Mouse (Mus musculus): ENCODE results near the gene Kbtbd2. TPM values are rescaled to one million over a fixed set of nuclear protein-coding genes. Genes with fewer than 3 reads are reported as not detected.

Gene Kbtbd2
- polyA plus RNA-seq, 1 experiment from 2014 or later, result 37.0 TPM

DNA sequence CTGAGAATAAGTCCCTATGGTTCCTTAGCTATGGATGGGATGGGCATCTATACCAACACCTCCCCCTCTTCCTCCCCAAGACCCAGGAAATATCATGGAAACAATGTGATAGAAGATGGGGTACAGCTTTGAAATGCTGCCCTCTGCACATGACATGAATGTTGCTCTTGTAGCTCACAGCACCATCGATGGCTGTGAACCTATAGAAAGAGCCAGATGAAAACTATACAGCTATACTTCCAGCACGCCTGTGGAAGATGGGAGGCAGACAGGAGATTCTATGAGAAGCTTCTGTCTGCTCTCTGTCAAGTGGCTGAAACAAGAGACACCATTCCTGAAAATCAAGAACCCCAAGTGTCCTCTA lies 21.5 kb upstream of the Kbtbd2 start:
- no peak overlapping the region for H3K4me3 ChIP-seq
- no peaks in the 10 kb centered on the region for H3K4me1 ChIP-seq (replicated peaks)
- no peaks in the 10 kb centered on the region for H3K36me3 ChIP-seq
- no peak for ATAC-seq (ENCODE audit: insufficient number of reproducible peaks, low FRiP score)
- no peaks in the 10 kb centered on the region for H3K9me3 ChIP-seq (replicated peaks)
- no peak overlapping the region for H3K9ac ChIP-seq
- H3K27ac ChIP-seq (ENCODE audit: poor library complexity, severe bottlenecking), result no peak overlapping the region
- 77% methylated on average over 2 of the region's 2 CpGs for WGBS
- no peak overlapping the region for H3K4me2 ChIP-seq
- H3K27me3 ChIP-seq (replicated peaks), result no peaks in the 10 kb centered on the region

DNA sequence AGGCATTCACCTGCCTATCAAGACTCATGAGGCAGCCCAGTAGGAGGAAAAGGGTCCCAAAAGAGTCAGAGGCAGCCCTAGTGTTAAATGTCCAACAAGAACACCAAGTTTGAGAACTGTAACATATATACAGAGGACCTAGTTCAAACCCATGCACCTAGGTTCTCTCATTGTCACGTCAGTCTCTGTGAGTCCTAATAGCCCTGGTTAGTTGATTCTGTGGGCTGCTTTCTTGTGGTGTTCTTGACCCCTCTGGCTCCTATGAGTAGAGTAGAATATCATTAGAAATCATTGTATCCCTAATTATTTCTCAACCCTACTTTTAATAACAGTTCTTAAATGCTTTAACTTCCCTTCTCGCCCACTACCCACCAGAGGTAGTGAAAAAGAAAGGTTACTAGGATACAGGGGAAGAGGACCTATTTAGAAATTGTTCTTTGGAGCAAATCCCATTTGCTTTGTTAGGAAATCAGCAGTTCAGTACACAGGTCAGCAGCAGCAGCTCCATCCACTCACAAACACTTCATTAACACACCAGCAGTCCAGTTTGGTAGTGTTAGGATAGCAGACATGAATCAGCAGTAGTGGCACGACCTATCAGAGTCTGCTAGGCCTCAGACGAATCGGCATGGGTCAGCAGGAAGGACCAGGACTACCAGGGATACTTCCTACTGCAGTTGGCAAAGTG lies 21.0 kb upstream of the Kbtbd2 start:
- Histone ChIP-seq H3K36me3 (no peaks in the 10 kb centered on the region), H3K27me3 (replicated peaks) (no peaks in the 10 kb centered on the region), H3K4me1 (replicated peaks) (no peaks in the 10 kb centered on the region), H3K4me3 (no peak overlapping the region), H3K4me2 (no peak overlapping the region), H3K27ac (ENCODE audit: poor library complexity, severe bottlenecking) (no peak overlapping the region), H3K9me3 (replicated peaks) (no peaks in the 10 kb centered on the region), H3K9ac (no peak overlapping the region)
- WGBS, result 62% methylated on average over 5 of the region's 5 CpGs
- ATAC-seq (ENCODE audit: insufficient number of reproducible peaks, low FRiP score), result no peak

DNA sequence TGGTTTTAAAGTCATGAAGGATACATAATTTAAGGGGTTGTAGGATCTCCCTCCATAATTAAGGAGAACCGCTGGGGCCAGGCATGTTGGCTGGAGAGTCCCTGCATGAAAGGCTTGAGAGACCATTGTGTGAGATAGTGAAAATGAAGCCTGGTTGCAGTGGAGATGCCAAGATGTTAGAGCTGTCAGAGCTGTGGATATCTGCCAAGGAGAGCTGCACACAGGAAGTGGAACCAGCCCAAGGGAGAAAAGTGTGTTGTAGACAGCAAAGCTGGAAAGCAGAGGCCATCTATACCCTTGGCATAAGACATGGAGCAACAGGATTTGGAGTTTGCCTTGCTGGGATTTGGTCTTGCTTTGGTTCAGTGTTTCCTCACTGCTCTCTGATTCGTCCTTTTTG lies 15.7 kb upstream of the Kbtbd2 start:
- no peaks in the 10 kb centered on the region for H3K36me3 ChIP-seq
- H3K4me3 ChIP-seq, result no peak overlapping the region
- WGBS, result 68% methylated on average over 2 of the region's 2 CpGs
- no peaks in the 10 kb centered on the region for H3K4me1 ChIP-seq (replicated peaks)
- no peak overlapping the region for H3K27ac ChIP-seq (ENCODE audit: poor library complexity, severe bottlenecking)
- no peak for ATAC-seq (ENCODE audit: insufficient number of reproducible peaks, low FRiP score)
- no peaks in the 10 kb centered on the region for H3K27me3 ChIP-seq (replicated peaks)
- H3K9ac ChIP-seq, result no peak overlapping the region
- H3K4me2 ChIP-seq, result no peak overlapping the region
- no peaks in the 10 kb centered on the region for H3K9me3 ChIP-seq (replicated peaks)

GRCm38 (mm10) chr6:56808656-56809055 lies 11.0 kb upstream of the Kbtbd2 start:
- WGBS, result 16% methylated on average over 3 of the region's 3 CpGs
- no peaks in the 10 kb centered on the region for H3K9me3 ChIP-seq (replicated peaks)
- no peaks in the 10 kb centered on the region for H3K27me3 ChIP-seq (replicated peaks)
- no peaks in the 10 kb centered on the region for H3K36me3 ChIP-seq
- peak; percentile 64; the same call in 1 of the 2 replicates for ATAC-seq (ENCODE audit: insufficient number of reproducible peaks, low FRiP score)
- no peaks in the 10 kb centered on the region for H3K4me1 ChIP-seq (replicated peaks)
- no peak overlapping the region for H3K4me2 ChIP-seq
- no peak overlapping the region for H3K9ac ChIP-seq
- no peak overlapping the region for H3K27ac ChIP-seq (ENCODE audit: poor library complexity, severe bottlenecking)
- no peak overlapping the region for H3K4me3 ChIP-seq

DNA sequence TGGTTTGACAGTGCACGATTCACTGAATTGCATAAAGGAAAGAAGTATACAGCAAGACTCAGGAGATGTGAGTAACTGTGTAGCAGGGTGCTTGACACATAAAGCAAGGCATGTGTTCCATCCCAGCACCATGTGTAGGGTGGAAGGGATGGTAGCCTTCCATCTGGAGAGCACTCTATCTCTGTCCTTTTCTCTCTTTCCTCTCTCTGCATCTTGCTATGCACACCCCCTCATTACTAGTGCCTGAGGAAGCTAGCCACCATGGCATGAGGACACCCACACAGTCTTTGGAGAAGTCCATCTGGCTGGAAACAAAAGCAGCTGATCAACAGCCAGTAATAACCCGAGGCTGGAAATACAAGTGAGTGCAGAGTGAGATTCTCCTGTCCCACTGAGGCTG lies 8.6 kb upstream of the Kbtbd2 start:
- no peak overlapping the region for H3K4me3 ChIP-seq

GRCm38 (mm10) chr6:56805026-56805425 lies 7.4 kb upstream of the Kbtbd2 start:
- 83% methylated on average over 4 of the region's 4 CpGs for WGBS
- no peaks in the 10 kb centered on the region for H3K27me3 ChIP-seq (replicated peaks)
- H3K27ac ChIP-seq (ENCODE audit: poor library complexity, severe bottlenecking), result no peak overlapping the region
- no peak for ATAC-seq (ENCODE audit: insufficient number of reproducible peaks, low FRiP score)
- no peaks in the 10 kb centered on the region for H3K36me3 ChIP-seq
- no peaks in the 10 kb centered on the region for H3K9me3 ChIP-seq (replicated peaks)
- no peak overlapping the region for H3K9ac ChIP-seq
- no peak overlapping the region for H3K4me3 ChIP-seq
- H3K4me2 ChIP-seq, result no peak overlapping the region
- no peaks in the 10 kb centered on the region for H3K4me1 ChIP-seq (replicated peaks)

More for the DNA sequence above, 8.6 kb upstream of the Kbtbd2 start:
- no peaks in the 10 kb centered on the region for H3K9me3 ChIP-seq (replicated peaks)
- no peak overlapping the region for H3K9ac ChIP-seq
- H3K4me2 ChIP-seq, result no peak overlapping the region
- H3K27ac ChIP-seq (ENCODE audit: poor library complexity, severe bottlenecking), result no peak overlapping the region
- H3K27me3 ChIP-seq (replicated peaks), result no peaks in the 10 kb centered on the region
- no peaks in the 10 kb centered on the region for H3K36me3 ChIP-seq
- 70% methylated on average over 2 of the region's 2 CpGs for WGBS
- no peak for ATAC-seq (ENCODE audit: insufficient number of reproducible peaks, low FRiP score)
- H3K4me1 ChIP-seq (replicated peaks), result no peaks in the 10 kb centered on the region

DNA sequence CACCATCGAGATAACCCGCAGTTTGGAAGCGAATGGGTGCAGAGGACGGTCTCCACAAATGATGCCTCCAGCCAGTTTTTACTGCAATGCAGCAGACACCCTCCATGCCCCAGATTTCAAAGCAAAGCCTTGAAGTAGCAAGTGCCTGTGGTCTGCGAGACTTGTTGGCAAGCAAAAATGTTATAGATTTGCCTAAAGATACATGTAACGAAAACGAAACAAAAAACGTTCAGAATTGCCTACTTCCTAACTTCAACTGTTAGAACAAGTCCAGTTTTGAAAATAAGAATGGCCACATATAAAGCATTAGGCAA lies 496 bp upstream of the Kbtbd2 start:
- peak overlapping the region; percentile 99 for H3K9ac ChIP-seq
- H3K27me3 ChIP-seq (replicated peaks), result no peaks in the 10 kb centered on the region
- peak overlapping the region; percentile 94 for H3K4me3 ChIP-seq
- peaks cover 25% of the 10 kb centered on the region for H3K4me1 ChIP-seq (replicated peaks)
- peak overlapping the region; percentile 100 for H3K27ac ChIP-seq (ENCODE audit: poor library complexity, severe bottlenecking)
- ATAC-seq (ENCODE audit: insufficient number of reproducible peaks, low FRiP score), result no peak; the same call in 1 of the 2 replicates
- no peaks in the 10 kb centered on the region for H3K9me3 ChIP-seq (replicated peaks)
- WGBS, result 13% methylated on average over 8 of the region's 8 CpGs
- peak overlapping the region; percentile 80 for H3K4me2 ChIP-seq
- no peaks in the 10 kb centered on the region for H3K36me3 ChIP-seq

GRCm38 (mm10) chr6:56796668-56797141 lies 908 bp downstream of the Kbtbd2 start:
- H3K9me3 ChIP-seq (replicated peaks), result no peaks in the 10 kb centered on the region; the same call in 1 of the 2 replicates
- no peaks in the 10 kb centered on the region for H3K36me3 ChIP-seq
- peak overlapping the region; percentile 94 for H3K4me3 ChIP-seq
- peaks cover 25% of the 10 kb centered on the region for H3K4me1 ChIP-seq (replicated peaks)
- peak overlapping the region; percentile 100 for H3K27ac ChIP-seq (ENCODE audit: poor library complexity, severe bottlenecking)
- peak overlapping the region; percentile 80 for H3K4me2 ChIP-seq
- ATAC-seq (ENCODE audit: insufficient number of reproducible peaks, low FRiP score), result peak; percentile 62; the same call in 1 of the 2 replicates
- under 1% methylated on average over 16 of the region's 16 CpGs for WGBS
- H3K9ac ChIP-seq, result peak overlapping the region; percentile 99
- no peaks in the 10 kb centered on the region for H3K27me3 ChIP-seq (replicated peaks)

DNA sequence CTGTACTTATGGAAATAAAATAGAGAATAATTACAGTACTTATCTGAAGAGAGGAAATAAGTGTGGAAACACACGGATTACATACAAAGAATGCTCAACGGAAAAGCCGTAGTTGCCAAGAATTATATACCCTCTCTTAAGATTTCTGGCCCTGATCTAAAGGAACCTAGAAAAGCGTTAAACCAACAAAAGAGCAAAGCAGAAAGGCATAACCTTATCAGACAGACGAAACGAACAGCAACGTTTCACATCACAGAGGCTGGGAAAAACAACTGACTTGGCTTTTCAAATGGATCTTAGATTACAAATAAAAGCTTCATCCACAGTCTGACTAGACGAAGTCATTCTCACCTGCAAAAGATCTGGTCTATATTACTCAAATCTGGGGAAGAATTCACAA lies 1.4 kb downstream of the Kbtbd2 start:
- Histone ChIP-seq H3K36me3 (no peaks in the 10 kb centered on the region), H3K4me2 (peak overlapping the region; percentile 80), H3K4me3 (peak overlapping the region; percentile 94), H3K9me3 (replicated peaks) (no peaks in the 10 kb centered on the region; the same call in 1 of the 2 replicates), H3K9ac (peak overlapping the region; percentile 99), H3K27me3 (replicated peaks) (no peaks in the 10 kb centered on the region), H3K27ac (ENCODE audit: poor library complexity, severe bottlenecking) (peak overlapping the region; percentile 100), H3K4me1 (replicated peaks) (peaks cover 25% of the 10 kb centered on the region)
- no peak for ATAC-seq (ENCODE audit: insufficient number of reproducible peaks, low FRiP score)
- 5% methylated on average over 8 of the region's 8 CpGs for whole genome bisulfite sequencing

DNA sequence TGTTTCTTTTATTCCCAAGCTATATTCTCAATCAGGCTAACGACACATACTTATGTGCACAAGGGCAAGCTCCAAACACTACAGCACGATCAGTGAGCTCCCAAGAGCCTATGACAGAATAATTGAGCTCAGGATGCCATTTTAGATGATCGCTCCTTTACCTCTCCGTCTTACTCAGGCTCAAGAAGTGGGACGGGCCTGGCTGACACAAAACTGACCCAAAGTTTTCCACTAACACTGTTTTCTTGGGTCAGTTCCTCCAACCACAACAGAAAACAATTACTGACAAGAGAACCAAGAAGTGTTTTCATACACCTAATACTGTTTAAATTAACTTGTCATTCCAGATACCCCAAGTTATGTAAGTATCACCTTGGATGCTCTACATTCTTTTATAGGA lies 2.8 kb downstream of the Kbtbd2 start:
- Histone ChIP-seq H3K4me3 (no peak overlapping the region; the same call in 1 of the 2 replicates), H3K36me3 (no peaks in the 10 kb centered on the region), H3K27ac (ENCODE audit: poor library complexity, severe bottlenecking) (no peak overlapping the region), H3K4me1 (replicated peaks) (peaks cover 25% of the 10 kb centered on the region), H3K9ac (no peak overlapping the region), H3K4me2 (peak overlapping the region; percentile 80), H3K9me3 (replicated peaks) (peaks cover 4% of the 10 kb centered on the region; the same call in 1 of the 2 replicates), H3K27me3 (replicated peaks) (no peaks in the 10 kb centered on the region)
- no peak for ATAC-seq (ENCODE audit: insufficient number of reproducible peaks, low FRiP score)
- 84% methylated on average over 5 of the region's 5 CpGs for WGBS

GRCm38 (mm10) chr6:56789336-56789735 lies 8.3 kb downstream of the Kbtbd2 start:
- no peak overlapping the region for H3K9ac ChIP-seq
- peaks cover 26% of the 10 kb centered on the region for H3K36me3 ChIP-seq
- no peak overlapping the region for H3K4me2 ChIP-seq
- peaks cover 18% of the 10 kb centered on the region for H3K4me1 ChIP-seq (replicated peaks)
- no peaks in the 10 kb centered on the region for H3K27me3 ChIP-seq (replicated peaks)
- no peak for ATAC-seq (ENCODE audit: insufficient number of reproducible peaks, low FRiP score)
- 24% methylated on average over 3 of the region's 3 CpGs for WGBS
- no peak overlapping the region for H3K4me3 ChIP-seq
- H3K9me3 ChIP-seq (replicated peaks), result peaks cover 4% of the 10 kb centered on the region; the same call in 1 of the 2 replicates
- no peak overlapping the region for H3K27ac ChIP-seq (ENCODE audit: poor library complexity, severe bottlenecking)

DNA sequence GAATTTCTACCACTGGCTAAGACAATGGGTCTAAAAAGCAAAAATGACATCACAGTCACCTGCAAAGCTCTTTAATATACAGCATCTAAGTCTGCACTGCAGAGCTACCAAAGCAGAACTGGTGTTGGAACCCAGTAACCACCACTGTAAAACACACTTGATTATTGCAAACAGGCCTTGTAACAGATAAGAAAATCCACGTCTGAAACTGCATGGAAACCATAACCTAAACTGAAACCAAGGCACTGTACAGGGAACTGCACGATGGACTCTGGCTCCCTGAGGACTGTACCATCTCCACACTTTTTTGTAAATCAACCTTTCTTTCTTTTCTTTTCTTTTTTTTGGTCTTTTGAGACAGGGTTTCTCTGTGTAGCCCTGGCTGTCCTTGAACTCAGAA lies 9.9 kb downstream of the Kbtbd2 start:
- H3K27me3 ChIP-seq (replicated peaks), result no peaks in the 10 kb centered on the region
- 74% methylated on average over 2 of the region's 2 CpGs for WGBS
- H3K9me3 ChIP-seq (replicated peaks), result peaks cover 4% of the 10 kb centered on the region; the same call in 1 of the 2 replicates
- peaks cover 14% of the 10 kb centered on the region for H3K4me1 ChIP-seq (replicated peaks)
- ATAC-seq (ENCODE audit: insufficient number of reproducible peaks, low FRiP score), result no peak
- H3K9ac ChIP-seq, result no peak overlapping the region
- H3K4me3 ChIP-seq, result no peak overlapping the region
- H3K4me2 ChIP-seq, result no peak overlapping the region
- H3K27ac ChIP-seq (ENCODE audit: poor library complexity, severe bottlenecking), result no peak overlapping the region
- peaks cover 36% of the 10 kb centered on the region for H3K36me3 ChIP-seq
